Mouse (Mus musculus) ES-Bruce4 (cell line): ENCODE measurements around the gene Bsdc1. TPM values are rescaled to one million over a fixed set of nuclear protein-coding genes. Genes with fewer than 3 reads are reported as not detected.

ENCODE experiments used
- H3K27ac ChIP-seq: 2 replicates; pipeline ENCODE4 v1.5.1; 2012; ENCODE audit warnings: low read length, inconsistent platforms; ENCODE audit not compliant: insufficient read depth
- H3K27me3 ChIP-seq: 2 replicates; pipeline ENCODE4 v1.6.1; 2012; ENCODE audit warnings: mild to moderate bottlenecking, low read length, inconsistent platforms; ENCODE audit not compliant: control insufficient read depth, poor library complexity, insufficient read depth, severe bottlenecking
- H3K36me3 ChIP-seq: 2 replicates; pipeline ENCODE4 v1.6.1; 2012; ENCODE audit warnings: inconsistent platforms, mild to moderate bottlenecking, low read length, moderate library complexity; ENCODE audit not compliant: control insufficient read depth, poor library complexity, insufficient read depth, severe bottlenecking
- H3K4me1 ChIP-seq: one replicate; pipeline ENCODE4 v1.8.1; 2011; ENCODE audit warnings: low read length; ENCODE audit not compliant: control insufficient read depth, insufficient read depth
- H3K4me3 ChIP-seq: 2 replicates; pipeline ENCODE4 v1.5.1; 2011; ENCODE audit warnings: low read depth, mild to moderate bottlenecking, low read length
- H3K9ac ChIP-seq: 2 replicates; pipeline ENCODE4 v1.6.1; 2012; ENCODE audit warnings: low read depth, mild to moderate bottlenecking, inconsistent platforms; ENCODE audit not compliant: poor library complexity, severe bottlenecking
- H3K9me3 ChIP-seq: replicated peaks from 2 replicates; pipeline ENCODE4 v1.6.1; 2012; ENCODE audit warnings: mild to moderate bottlenecking, low read length, inconsistent platforms; ENCODE audit not compliant: control insufficient read depth, poor library complexity, insufficient read depth, severe bottlenecking
- CTCF ChIP-seq: IDR thresholded peaks from one replicate; pipeline ENCODE4 v1.8.1; 2011; ENCODE audit warnings: low read depth, low read length
- EP300 ChIP-seq: IDR thresholded peaks from 2 replicates; pipeline ENCODE4 v1.6.1; 2011; ENCODE audit warnings: low read depth, low read length; ENCODE audit not compliant: insufficient read depth
- POLR2A ChIP-seq: IDR thresholded peaks from one replicate; pipeline ENCODE4 v1.8.1; 2011; ENCODE audit warnings: low read length; ENCODE audit not compliant: insufficient read depth
- polyA plus RNA-seq: library from polyadenylated mRNA; stranded (reverse); fragments of >200 nt; gene quantifications from 2 replicates; pipeline ENCODE4 v1.2.4, GENCODE M21; 2011; ENCODE audit warnings: low read depth; ENCODE audit not compliant: missing spikeins, insufficient read depth, insufficient read length

The Bsdc1 gene
- polyA plus RNA-seq, 1 experiment, result 31.6 TPM

DNA sequence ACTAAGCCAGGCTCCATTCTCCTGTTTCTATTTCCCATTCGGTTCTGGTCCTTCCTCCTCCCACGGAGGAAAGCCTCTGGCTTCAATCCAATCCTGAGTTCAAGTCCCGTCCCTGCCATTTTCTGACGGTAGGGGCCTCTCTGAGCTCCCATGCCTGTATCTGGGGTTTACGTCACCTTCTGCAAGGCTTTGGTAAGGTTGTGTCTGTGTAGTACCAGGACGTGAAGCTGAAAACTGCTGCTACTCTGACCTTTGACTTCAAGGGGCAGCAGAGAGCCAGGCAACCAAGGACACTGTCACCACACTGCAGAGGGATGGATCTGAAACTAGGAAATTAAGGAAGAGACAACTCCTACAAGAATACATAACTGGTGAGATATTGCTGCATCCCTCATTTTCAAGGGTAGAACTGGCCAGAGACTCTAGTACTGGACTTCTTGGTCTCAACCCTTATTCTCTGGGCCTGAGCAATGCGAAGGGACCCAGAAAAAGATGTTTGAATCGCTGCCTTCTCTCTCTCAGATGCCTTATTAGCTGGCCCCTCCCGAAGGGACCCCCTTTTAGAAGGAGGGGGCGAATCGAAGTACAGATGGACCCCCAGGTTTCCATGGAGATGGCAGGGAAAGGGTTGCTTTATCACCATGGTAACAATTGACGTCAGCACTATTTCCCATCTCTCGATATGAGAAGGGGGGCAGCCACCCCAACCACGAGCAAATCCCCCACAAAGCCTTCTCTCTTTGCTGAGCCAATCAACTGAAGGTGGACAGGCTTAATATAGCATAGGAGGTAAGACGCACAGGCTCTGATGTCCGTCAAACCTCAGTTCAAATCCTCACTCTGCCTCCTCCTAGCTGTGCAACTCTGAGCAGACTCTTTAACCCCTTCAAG, 34.5 kb downstream of the Bsdc1 start:
- Histone ChIP-seq H3K9me3 (no peaks in the 10 kb centered on the region), H3K27me3 (no peaks in the 10 kb centered on the region), H3K36me3 (no peaks in the 10 kb centered on the region), H3K27ac (no peak overlapping the region), H3K4me1 (peaks cover 8% of the 10 kb centered on the region), H3K4me3 (no peak overlapping the region), H3K9ac (no peak overlapping the region)
- TF ChIP-seq EP300, result no peak
- no peak for TF ChIP-seq POLR2A
- peak; percentile 59 for TF ChIP-seq CTCF

DNA sequence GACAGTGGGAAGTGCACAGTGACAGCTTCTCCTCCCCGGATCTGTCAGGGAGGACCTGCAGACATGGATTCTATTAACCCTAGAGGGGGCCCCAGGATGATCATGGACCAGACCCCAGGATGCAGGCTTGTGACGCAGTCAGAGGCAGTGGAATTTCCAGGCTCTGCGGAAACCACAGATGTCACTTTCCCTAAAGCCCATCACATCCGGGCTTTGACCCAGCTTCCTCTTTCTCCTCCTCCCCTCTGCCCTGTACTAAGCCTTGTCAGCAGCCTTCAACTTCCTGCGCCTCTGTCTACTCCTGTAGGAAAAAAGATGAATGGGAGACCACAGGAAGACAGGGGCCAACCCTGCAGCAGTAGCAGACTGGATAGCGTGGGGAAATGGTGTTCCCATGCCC, 35.2 kb downstream of the Bsdc1 start:
- H3K27ac ChIP-seq, result no peak overlapping the region
- no peaks in the 10 kb centered on the region for H3K36me3 ChIP-seq
- no peaks in the 10 kb centered on the region for H3K9me3 ChIP-seq
- peaks cover 8% of the 10 kb centered on the region for H3K4me1 ChIP-seq
- TF ChIP-seq POLR2A, result no peak
- no peak for TF ChIP-seq CTCF
- TF ChIP-seq EP300, result no peak
- H3K27me3 ChIP-seq, result no peaks in the 10 kb centered on the region
- no peak overlapping the region for H3K9ac ChIP-seq
- no peak overlapping the region for H3K4me3 ChIP-seq

DNA sequence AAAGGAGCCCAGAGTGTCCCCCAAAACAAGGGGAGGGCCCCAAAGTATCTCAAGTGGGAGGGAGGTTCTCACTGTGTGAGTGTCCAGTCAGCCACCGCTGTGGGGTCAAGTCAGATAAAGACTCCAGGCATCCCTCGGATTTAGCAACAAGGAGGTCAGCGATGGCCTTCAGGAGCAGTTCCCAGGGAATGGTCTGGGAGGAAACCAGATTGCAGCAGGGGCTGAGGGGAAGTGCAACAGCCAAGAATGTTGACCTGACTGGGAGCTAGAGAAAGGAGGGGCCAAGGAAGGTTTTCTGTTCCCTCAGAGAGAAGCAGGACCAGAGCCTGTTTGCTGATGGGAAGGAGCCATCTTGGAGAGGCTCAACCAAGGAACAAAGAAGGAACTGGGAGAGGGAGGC, 37.6 kb downstream of the Bsdc1 start:
- no peaks in the 10 kb centered on the region for H3K27me3 ChIP-seq
- H3K4me3 ChIP-seq, result 0 out of 2 replicates have a peak overlapping the region, but pooled peaks have one; percentile 55
- peak overlapping the region; percentile 80 for H3K27ac ChIP-seq
- no peaks in the 10 kb centered on the region for H3K9me3 ChIP-seq
- H3K9ac ChIP-seq, result peak overlapping the region; percentile 73
- TF ChIP-seq EP300, result no peak
- H3K36me3 ChIP-seq, result no peaks in the 10 kb centered on the region
- peaks cover 17% of the 10 kb centered on the region for H3K4me1 ChIP-seq

DNA sequence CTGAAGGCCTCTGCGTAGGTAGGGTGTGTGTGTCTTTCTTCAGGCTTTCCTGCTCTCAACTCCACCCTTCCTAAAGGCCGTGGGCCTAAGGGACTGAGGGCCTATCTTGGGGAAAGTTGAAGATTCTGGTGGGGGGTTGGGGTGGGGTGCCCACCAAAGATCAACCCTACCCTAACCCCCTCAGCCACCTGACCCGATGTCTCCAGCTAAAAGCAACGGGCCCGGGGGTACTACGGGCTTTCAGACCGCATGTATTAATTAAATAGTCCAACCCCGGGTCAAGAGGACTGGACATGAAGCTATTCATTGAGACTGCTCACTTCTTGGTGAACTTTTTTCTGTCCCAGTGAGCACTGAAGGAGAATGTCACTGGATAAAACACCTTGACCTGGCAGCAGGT, 38.6 kb downstream of the Bsdc1 start:
- no peaks in the 10 kb centered on the region for H3K36me3 ChIP-seq
- no peak for TF ChIP-seq EP300
- H3K4me3 ChIP-seq, result peak overlapping the region; percentile 55
- H3K9me3 ChIP-seq, result no peaks in the 10 kb centered on the region
- peak overlapping the region; percentile 80 for H3K27ac ChIP-seq
- no peaks in the 10 kb centered on the region for H3K27me3 ChIP-seq
- H3K4me1 ChIP-seq, result peaks cover 22% of the 10 kb centered on the region
- H3K9ac ChIP-seq, result peak overlapping the region; percentile 73

DNA sequence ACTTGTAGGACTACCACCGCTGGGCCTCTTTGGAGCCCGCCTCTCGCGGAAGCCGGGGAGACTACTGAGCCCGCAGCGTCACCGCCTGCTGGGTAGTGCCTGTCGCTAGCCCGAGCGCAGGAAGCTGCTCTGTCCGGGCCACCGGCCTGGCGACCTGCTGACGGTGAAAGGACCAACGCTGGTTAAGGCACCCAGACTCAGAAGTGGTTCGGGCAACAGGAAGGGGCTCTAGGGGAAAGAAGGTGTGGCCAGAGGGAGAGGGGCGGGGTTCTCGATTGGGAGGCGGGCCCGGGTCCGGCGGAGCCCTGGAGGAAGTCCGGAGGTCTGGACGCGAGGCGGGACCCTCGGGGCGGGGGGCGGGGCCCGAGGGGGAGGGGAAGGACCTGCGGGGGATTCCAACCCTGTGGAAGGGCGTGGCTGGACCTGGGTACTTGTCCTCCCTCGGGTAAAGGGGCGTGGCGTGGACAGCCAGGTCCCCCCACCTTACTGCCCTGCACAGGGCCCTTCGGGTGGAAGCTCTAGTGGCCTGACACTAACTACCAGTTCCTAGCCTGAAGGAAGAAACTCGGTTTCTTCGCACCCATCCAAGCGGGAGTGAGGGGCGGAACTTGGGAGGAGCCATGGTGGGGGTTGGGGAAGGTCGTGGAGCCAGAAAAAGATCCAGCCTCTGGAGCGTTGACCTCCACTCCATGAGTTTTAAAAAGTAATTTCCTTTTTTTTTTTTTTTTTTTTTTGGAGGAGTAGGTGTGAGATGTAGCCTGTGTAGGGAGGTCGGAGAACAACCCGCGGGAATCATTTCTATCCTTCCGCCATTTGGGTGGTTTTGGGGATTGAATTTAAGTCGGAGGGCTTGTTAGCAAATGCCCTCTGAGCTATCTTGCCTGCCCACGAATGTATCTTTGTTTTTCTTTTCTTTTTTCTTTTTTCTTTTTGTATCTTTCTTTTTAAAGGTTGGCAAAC, 39.5 kb downstream of the Bsdc1 start:
- Histone ChIP-seq H3K9ac (peak overlapping the region; percentile 73), H3K4me3 (peak overlapping the region; percentile 62), H3K27me3 (no peaks in the 10 kb centered on the region), H3K9me3 (no peaks in the 10 kb centered on the region), H3K4me1 (peaks cover 22% of the 10 kb centered on the region), H3K36me3 (no peaks in the 10 kb centered on the region), H3K27ac (peak overlapping the region; percentile 80)
- TF ChIP-seq CTCF (no peak), EP300 (0 out of 2 replicates have a peak, but pooled peaks have one; percentile 22), POLR2A (peak; percentile 93)

DNA sequence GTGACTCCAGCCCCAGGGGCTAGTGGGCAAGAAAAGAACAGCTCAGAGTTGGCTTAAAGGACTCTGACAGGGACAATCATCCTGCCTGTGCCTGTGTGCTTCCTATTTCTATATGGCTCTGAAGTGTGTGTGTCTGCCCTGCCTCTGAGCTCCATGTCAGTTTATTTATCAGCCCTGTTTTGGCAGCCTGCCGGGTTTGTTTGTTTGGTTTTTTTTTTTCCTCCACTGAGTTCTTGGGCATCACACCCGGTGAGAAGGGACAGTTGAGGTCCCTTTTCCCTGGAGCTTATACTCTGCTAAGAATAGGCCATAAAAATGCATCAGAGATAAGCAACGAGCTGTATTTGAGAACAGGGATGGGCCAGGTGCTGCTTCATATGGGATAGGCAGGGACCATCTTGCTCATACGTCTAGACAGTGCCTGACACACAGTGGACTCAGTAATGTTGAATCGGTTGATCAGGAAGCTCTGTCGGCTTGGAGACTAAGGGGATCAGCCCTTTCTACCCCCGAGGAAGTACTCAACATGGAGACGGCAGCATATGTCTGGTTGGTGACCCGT, 41.0 kb downstream of the Bsdc1 start:
- no peak for TF ChIP-seq EP300
- no peak for TF ChIP-seq CTCF
- no peak for TF ChIP-seq POLR2A
- peak overlapping the region; percentile 79 for H3K27ac ChIP-seq

More for the DNA sequence above, 41.0 kb downstream of the Bsdc1 start:
- Histone ChIP-seq H3K27me3 (no peaks in the 10 kb centered on the region), H3K4me3 (no peak overlapping the region), H3K36me3 (no peaks in the 10 kb centered on the region), H3K4me1 (peaks cover 22% of the 10 kb centered on the region), H3K9ac (0 out of 2 replicates have a peak overlapping the region, but pooled peaks have one; percentile 4), H3K9me3 (no peaks in the 10 kb centered on the region)
